Mouse (Mus musculus) embryonic facial prominence, embryonic 10.5 days (tissue): ENCODE data around the gene Gpc3. TPM values are rescaled to one million over a fixed set of nuclear protein-coding genes. Genes with fewer than 3 reads are reported as not detected.

Experiments used
- DNase-seq: peaks from one replicate; pipeline ENCODE4 v3.0.0-alpha.2; 2017; ENCODE audit warnings: low spot score
- H3K27ac ChIP-seq: fragments of 300-500 bp; sonication (generic); replicated peaks from 2 replicates; pipeline ENCODE4 v1.5.1; 2016; ENCODE audit warnings: mild to moderate bottlenecking
- H3K27me3 ChIP-seq: fragments of 300-500 bp; sonication (generic); replicated peaks from 2 replicates; pipeline ENCODE4 v1.6.1; 2016; ENCODE audit warnings: low read depth, mild to moderate bottlenecking; ENCODE audit not compliant: poor library complexity, severe bottlenecking
- H3K36me3 ChIP-seq: fragments of 300-500 bp; sonication (generic); replicated peaks from 2 replicates; pipeline ENCODE4 v1.6.1; 2016; ENCODE audit warnings: mild to moderate bottlenecking, moderate library complexity
- H3K4me1 ChIP-seq: fragments of 300-500 bp; sonication (generic); 2 replicates; pipeline ENCODE4 v1.6.1; 2016
- H3K4me3 ChIP-seq: fragments of 300-500 bp; sonication (generic); 2 replicates; pipeline ENCODE4 v1.5.1; 2016; ENCODE audit warnings: mild to moderate bottlenecking, moderate library complexity
- H3K9me3 ChIP-seq: fragments of 300-500 bp; sonication (generic); 2 replicates; pipeline ENCODE4 v1.6.1; 2016; ENCODE audit warnings: mild to moderate bottlenecking
- WGBS: fragments of 180-500 bp; shearing (Covaris S2); methylation state at CpG from one replicate; pipeline ENCODE4 v1.1.7; 2016; 5-methylcytosine and 5-hydroxymethylcytosine counted together
- polyA plus RNA-seq: library from polyadenylated mRNA; unstranded; fragments of >200 nt; fragmentation: Nextera tagmentation; extraction: Ambion mirVana; gene quantifications from 2 replicates; pipeline ENCODE4 v1.2.1, GENCODE M21; 2016

Gene Gpc3
- 722 and 727 TPM in 2 replicates for polyA plus RNA-seq

DNA sequence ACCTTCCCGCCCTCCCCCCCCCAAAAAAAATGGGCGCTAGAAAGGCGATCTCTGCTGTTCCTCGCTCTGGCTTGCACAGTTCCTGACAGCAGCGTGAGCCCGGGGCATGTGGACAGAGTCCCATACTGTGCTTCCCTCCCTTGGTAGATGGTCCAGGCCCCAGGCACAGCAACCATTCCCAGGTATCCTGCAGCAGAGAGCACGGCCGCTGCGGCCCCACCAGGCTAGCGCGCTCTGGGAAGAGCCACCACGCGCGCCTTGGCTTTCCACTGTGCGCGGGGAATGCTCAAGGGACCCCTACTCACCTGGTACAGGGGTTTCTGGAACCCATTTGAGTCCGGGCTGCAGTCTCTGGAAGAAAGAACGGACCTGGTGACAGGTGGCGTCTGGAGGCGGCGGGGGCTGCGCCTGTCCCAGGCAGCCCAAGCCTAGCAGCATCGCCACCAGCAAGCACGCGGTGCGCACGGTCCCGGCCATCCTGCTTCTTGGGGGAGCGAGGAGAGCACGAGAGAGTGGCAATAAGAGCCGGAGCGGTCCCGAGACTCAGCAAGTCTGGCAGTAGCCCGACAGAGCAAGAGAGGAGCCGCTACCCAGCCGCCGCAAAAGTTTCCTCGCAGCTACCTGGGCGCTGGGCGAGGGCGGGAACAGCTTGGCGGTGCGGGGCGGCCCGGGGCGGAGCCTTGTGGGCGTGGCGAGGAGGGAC, at the start of gene Gpc3:
TSS of gene Gpc3 (minus strand) at position 623 of the 703 bp plus-strand sequence.
- 16% methylated on average over 48 of the region's 48 CpGs for WGBS
- Histone ChIP-seq H3K9me3 (no peaks in the 10 kb centered on the region), H3K27ac (peak within 1 kb of the TSS; percentile 90), H3K27me3 (peaks cover 56% of the 10 kb centered on the region), H3K36me3 (no peaks in the 10 kb centered on the region), H3K4me1 (peaks cover 39% of the 10 kb centered on the region), H3K4me3 (peak within 1 kb of the TSS; percentile 74)
- no peak for DNase-seq

DNA sequence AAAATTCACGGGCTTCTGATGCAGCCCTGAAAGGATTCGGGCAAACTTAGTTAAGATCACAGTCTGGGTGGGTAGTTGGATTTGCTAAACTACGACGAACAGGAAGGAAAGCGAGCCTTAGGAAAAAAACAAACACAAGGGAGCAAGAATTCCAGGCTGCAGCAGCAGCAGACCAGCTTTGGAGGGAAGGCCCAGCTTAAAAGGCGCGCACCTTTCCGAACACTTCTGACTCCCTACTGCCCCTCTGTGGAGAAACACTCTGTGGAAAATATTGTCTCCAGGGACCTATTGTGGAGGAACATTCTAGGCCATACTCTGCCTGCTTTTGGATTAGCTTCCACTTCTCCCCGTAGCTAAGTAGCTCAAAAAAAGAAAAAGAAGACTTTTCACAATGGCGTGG, 38.2 kb upstream of the Gpc3 start:
- 25% methylated on average over 10 of the region's 10 CpGs for WGBS
- Histone ChIP-seq H3K27ac (peak overlapping the region; percentile 86), H3K4me3 (peak overlapping the region; percentile 21; the same call in 1 of the 2 replicates), H3K27me3 (no peaks in the 10 kb centered on the region), H3K9me3 (no peaks in the 10 kb centered on the region), H3K4me1 (peaks cover 37% of the 10 kb centered on the region), H3K36me3 (no peaks in the 10 kb centered on the region)
- DNase-seq: peak; percentile 62

DNA sequence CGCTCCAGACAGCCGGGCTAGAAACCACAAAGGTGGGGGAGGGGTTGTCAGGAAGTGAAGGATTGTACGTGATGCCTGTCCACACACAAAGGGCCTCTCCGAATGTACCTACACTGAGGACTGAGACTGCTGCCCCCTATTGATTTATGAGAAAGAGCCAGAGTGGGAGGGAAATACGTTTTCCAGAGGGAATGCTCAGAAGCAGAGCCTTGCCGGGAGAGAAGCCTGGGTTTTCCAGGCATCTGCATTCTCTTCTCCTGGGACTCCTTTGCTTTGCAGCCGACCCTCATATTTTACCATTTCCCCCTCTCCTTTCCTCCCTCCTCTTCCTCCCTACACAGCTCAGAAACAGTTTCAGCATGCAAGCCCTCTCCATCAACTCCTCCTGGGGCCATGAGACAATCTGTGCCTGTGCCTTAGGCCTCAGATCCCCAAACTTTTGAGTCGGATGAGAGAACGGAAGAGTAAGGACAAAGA, 37.8 kb upstream of the Gpc3 start:
- Histone ChIP-seq H3K36me3 (no peaks in the 10 kb centered on the region), H3K27ac (peak overlapping the region; percentile 86), H3K9me3 (no peaks in the 10 kb centered on the region), H3K4me3 (peak overlapping the region; percentile 21; the same call in 1 of the 2 replicates), H3K4me1 (peaks cover 37% of the 10 kb centered on the region), H3K27me3 (no peaks in the 10 kb centered on the region)
- peak; percentile 66 for DNase-seq
- WGBS: 30% methylated on average over 9 of the region's 9 CpGs

DNA sequence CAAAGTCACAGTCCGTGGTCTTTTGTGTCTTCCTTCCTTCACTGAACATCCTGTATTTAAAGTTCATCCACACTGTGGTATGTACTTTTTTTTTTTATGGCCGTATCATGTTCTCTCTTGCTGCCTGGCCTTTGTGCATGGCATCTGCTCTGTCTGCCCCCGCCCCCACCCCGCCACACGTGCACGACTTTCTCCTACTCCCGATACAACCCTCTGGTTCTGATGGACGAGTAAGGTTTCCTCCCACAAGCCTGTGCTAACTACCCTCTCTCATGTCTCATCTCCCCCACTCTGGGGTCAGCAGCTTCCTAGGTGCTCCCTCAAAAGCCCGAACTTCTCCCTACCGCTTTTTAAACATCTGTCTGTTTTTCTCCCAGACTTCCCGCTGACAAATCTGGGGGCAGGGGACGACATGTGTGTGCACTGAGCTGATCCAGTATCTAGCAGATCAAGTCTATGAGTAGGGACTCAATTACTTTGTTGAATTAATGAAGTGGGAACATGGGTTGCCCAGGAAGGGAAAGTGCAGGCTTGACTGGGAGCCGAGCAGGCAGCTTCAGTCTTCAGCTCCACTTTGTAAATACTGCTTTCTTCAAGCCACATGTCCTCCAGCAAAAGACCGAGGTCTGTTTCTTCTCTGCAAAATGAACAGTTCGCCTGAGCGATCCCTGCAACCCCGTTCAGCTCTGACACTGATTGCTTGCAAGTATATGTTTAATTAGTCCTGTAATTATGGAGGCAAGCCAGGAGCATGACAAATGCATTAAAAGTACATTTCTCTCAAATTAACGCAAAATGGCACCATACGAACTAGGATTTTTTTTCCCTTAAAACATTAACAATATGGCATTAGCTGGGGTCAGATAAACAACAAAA, 35.4 kb upstream of the Gpc3 start:
- 27% methylated on average over 19 of the region's 19 CpGs for WGBS
- Histone ChIP-seq H3K27ac (peak overlapping the region; percentile 81), H3K4me1 (peaks cover 50% of the 10 kb centered on the region), H3K27me3 (peaks cover 4% of the 10 kb centered on the region), H3K36me3 (no peaks in the 10 kb centered on the region), H3K4me3 (peak overlapping the region; percentile 31; the same call in 1 of the 2 replicates), H3K9me3 (no peaks in the 10 kb centered on the region)
- DNase-seq: peak; percentile 69

DNA sequence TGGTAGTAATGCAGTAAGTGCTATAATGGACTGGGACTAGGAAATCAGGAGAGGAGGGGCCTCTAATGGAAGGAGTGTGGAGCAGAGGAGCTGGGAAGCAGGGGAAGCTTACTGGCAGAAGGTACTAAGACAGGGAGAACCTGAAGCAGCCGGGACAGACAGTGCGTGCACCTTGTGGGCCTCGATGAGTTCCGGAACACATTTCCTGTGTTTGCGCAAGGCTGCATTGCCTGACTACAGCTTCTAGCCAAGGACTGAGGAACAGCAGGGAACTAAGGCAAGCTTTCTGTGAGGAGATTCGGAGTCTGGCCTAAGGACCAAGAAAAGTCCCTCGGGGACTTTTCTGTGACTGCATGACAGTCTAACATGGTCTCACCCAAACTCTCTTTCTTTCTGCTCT, 30.6 kb upstream of the Gpc3 start:
- Histone ChIP-seq H3K27me3 (peaks cover 13% of the 10 kb centered on the region), H3K36me3 (no peaks in the 10 kb centered on the region), H3K9me3 (no peaks in the 10 kb centered on the region), H3K27ac (peak overlapping the region; percentile 66), H3K4me3 (no peak overlapping the region), H3K4me1 (peaks cover 44% of the 10 kb centered on the region)
- WGBS: 49% methylated on average over 7 of the region's 7 CpGs
- DNase-seq: no peak

DNA sequence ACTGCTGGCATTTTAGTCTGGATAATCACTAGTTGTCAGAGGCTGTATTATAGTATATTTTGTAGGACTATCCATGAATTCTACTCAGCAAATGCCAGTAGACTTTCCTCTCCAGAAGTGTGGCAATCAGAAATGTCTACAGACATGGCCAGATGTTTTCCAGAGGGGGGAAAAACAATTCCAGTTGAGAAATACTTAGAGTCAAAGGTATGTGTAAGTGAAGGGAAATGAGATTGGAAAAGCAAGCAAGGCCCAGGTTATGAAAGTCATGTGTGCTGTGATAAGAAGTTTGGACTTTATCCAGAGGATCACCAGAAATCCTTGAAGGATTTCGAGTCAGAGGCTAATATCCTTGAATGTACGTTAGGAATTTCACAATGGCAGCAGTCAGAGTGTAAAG, 29.6 kb upstream of the Gpc3 start:
- peaks cover 13% of the 10 kb centered on the region for H3K27me3 ChIP-seq
- 66% methylated on average over 2 of the region's 2 CpGs for WGBS
- DNase-seq: no peak
- H3K4me1 ChIP-seq: peaks cover 33% of the 10 kb centered on the region
- H3K4me3 ChIP-seq: no peak overlapping the region
- no peaks in the 10 kb centered on the region for H3K9me3 ChIP-seq
- H3K36me3 ChIP-seq: no peaks in the 10 kb centered on the region
- H3K27ac ChIP-seq: no peak overlapping the region

DNA sequence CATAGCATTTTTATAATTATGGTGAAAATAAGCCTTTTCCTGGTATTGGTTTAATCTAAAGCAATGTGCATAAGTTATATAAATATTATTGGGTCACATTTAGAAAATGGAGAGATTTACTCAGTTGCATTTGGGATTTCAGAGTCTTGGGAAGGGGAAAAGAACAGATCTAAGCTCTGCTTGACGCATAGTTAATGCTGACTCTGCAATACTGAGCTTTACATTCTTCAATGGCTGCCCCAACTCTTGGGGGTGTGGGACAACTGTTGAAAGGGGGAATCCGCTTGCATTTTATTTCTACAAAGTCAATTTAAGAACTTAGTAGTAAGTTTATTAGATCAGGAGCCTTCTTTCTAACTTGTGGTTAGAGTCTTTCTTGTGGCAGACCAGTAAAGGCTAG, 28.4 kb upstream of the Gpc3 start:
- Histone ChIP-seq H3K27me3 (peaks cover 13% of the 10 kb centered on the region), H3K4me3 (no peak overlapping the region), H3K9me3 (no peaks in the 10 kb centered on the region), H3K27ac (no peak overlapping the region), H3K4me1 (peaks cover 26% of the 10 kb centered on the region), H3K36me3 (no peaks in the 10 kb centered on the region)
- no peak for DNase-seq
- WGBS: 85% methylated on average over 2 of the region's 2 CpGs

DNA sequence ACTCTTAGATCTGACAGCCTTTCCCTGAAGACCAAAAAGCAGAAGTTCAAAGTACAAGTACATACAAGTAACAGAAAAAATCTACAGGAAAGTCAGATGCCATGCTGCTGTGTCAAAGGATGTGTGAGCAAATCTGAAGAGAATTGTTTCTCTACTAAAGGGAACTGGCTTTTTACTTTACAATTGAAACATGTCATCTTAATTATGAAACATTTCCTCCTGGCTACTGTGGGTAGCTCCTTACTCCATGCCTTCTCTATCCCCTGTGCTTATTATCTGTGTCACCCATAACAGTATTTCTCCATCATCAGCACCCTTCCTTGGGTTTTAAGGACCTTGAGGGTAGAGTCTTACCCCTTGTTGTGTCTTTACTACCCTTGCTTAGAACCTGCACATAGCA, 23.7 kb upstream of the Gpc3 start:
- DNase-seq: no peak

DNA sequence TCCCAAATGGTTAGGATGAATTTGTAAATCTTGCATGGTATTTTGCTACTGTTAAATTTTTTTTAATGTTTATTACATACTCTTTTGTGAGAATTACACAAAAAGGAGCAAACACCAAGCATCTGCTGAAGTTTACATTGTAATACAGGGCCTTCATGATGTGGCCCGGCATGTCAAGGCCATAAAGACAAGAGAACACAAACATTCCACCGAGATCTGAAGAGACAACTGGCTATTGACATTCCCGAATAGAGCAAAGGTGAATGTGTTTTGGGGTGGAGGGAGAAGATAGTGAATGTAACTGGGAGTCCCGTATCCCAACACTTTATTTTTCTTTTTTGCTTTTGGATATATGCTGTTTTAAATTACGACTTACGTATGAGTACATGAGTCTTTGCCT, 20.2 kb upstream of the Gpc3 start:
- peaks cover 19% of the 10 kb centered on the region for H3K27me3 ChIP-seq
- H3K27ac ChIP-seq: no peak overlapping the region
- peaks cover 39% of the 10 kb centered on the region for H3K4me1 ChIP-seq
- WGBS: 77% methylated on average over 6 of the region's 6 CpGs
- H3K9me3 ChIP-seq: no peaks in the 10 kb centered on the region
- no peaks in the 10 kb centered on the region for H3K36me3 ChIP-seq
- no peak for DNase-seq
- H3K4me3 ChIP-seq: no peak overlapping the region

More for the DNA sequence above, 23.7 kb upstream of the Gpc3 start:
- Histone ChIP-seq H3K36me3 (no peaks in the 10 kb centered on the region), H3K27ac (no peak overlapping the region), H3K4me3 (no peak overlapping the region), H3K9me3 (no peaks in the 10 kb centered on the region), H3K4me1 (peaks cover 6% of the 10 kb centered on the region), H3K27me3 (0 out of 2 replicates have a peak, but pooled peaks cover 11% of the 10 kb centered on the region)

DNA sequence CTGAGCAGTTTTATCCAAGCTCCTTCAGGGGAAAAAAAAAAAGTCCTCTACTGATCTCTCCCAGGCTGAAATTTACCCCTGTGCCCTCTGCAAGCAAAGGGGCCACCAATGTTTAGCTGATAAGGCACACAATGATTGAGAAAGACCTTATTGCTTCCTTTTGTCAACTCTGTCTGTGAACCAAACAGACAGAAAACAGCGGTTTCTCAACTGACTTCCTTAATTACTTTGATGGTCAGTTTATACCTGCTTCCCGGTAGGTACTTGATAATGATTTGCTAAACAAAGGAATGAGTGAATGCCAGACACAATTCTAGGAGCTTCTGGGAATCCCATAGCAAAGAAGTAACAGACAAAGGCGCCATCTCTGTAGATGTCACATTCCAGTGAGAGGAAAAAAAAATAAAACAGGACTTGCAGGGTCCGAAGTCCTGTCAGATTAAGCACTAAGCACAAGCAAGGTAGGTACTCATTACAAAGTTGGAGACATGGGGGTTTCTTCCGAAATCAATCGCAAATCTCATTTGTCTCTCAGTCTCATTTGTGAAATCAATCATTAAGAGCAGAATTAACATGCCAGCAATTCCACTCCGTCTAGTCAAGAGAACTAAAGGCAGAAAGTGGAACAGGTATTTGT, 19.1 kb upstream of the Gpc3 start:
- peaks cover 48% of the 10 kb centered on the region for H3K4me1 ChIP-seq
- no peak overlapping the region; the same call in 1 of the 2 replicates for H3K27ac ChIP-seq
- H3K4me3 ChIP-seq: no peak overlapping the region
- no peak for DNase-seq
- no peaks in the 10 kb centered on the region for H3K36me3 ChIP-seq
- WGBS: 20% methylated on average over 7 of the region's 7 CpGs
- no peaks in the 10 kb centered on the region for H3K9me3 ChIP-seq
- peaks cover 24% of the 10 kb centered on the region for H3K27me3 ChIP-seq

DNA sequence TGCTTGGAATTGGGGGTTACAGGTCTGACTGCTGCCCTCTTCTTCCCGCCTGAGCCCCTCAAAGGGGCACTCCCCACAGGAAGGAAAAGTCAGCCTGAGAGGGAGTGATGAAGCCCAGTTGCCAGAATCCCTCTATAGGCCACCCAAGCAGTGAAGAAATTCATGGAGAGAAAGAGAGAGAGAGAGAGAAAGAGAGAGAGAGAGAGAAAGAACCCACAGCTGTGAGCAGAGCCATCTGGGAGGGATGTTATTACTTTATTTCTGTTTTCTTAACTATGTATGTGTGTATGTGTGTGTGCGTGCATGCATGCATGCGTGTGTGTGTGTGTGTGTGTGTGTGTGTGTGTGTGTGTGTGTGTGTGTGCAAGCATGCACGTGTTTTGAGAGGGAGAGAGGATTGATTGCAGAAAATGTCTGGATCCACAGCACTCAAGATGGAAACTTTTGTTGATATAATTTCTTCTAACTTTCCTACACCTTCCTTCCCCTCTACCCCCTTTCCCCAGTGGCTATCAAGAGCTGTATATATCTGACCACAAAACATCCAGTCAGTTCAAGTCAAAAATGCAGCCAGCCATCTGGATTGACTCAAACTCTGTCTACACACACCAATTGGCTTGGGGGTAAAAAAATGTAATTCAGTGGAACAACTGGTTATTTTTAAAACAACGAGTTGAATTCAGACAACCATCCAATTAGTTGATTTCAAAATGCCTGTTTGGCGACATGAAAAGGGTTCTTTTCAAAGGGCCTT, 13.4 kb upstream of the Gpc3 start:
- 51% methylated on average over 6 of the region's 6 CpGs for WGBS
- peak; percentile 25 for DNase-seq
- no peaks in the 10 kb centered on the region for H3K9me3 ChIP-seq
- H3K4me1 ChIP-seq: peaks cover 62% of the 10 kb centered on the region
- H3K27me3 ChIP-seq: peaks cover 19% of the 10 kb centered on the region
- no peaks in the 10 kb centered on the region for H3K36me3 ChIP-seq
- H3K4me3 ChIP-seq: no peak overlapping the region
- H3K27ac ChIP-seq: peak overlapping the region; percentile 74

DNA sequence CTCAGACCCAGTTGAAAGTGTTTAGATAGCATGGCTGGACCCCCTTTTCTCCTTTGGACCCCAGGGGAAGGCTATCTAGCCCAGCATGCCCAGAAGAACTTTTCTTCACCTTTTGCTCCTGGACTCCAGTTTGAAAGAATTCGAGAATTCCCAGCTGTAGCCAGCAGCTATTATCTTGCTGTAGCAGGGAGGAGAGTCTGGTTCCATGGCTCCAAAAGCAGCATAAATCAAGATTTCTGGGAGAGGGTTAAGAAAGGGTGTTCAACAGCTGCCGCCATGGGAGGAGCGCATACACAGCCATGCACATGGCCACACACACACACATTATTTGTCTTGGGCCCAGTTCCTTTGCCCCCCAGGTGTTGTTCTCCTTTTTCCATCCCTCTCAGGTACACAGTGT, 4.1 kb upstream of the Gpc3 start:
- WGBS: 50% methylated on average over 3 of the region's 3 CpGs
- DNase-seq: no peak
- peaks cover 48% of the 10 kb centered on the region for H3K27me3 ChIP-seq
- no peak overlapping the region for H3K4me3 ChIP-seq
- no peaks in the 10 kb centered on the region for H3K36me3 ChIP-seq
- peaks cover 41% of the 10 kb centered on the region for H3K4me1 ChIP-seq
- H3K9me3 ChIP-seq: no peaks in the 10 kb centered on the region
- peak overlapping the region; percentile 70 for H3K27ac ChIP-seq
